Mouse (Mus musculus) limb, embryonic 13.5 days (tissue): ENCODE data around the gene Gm3409. TPM values are rescaled to one million over a fixed set of nuclear protein-coding genes. Genes with fewer than 3 reads are reported as not detected.

Experiments used
- ATAC-seq: fragments of 200-750 bp; cut with Nextera tagmentation; 2 replicates; pipeline ENCODE4 v1.8.0; 2017; ENCODE audit warnings: low read depth, moderate number of reproducible peaks, moderate TSS enrichment; ENCODE audit not compliant: low FRiP score
- H3K27ac ChIP-seq: fragments of 300-500 bp; sonication (generic); 2 replicates; pipeline ENCODE4 v1.5.1; 2015; ENCODE audit warnings: inconsistent platforms, mild to moderate bottlenecking, moderate library complexity
- H3K27me3 ChIP-seq: fragments of 300-500 bp; sonication (generic); 2 replicates; pipeline ENCODE4 v1.6.1; 2015; ENCODE audit warnings: mild to moderate bottlenecking, inconsistent platforms
- H3K36me3 ChIP-seq: fragments of 300-500 bp; sonication (generic); 2 replicates; pipeline ENCODE4 v1.6.1; 2015; ENCODE audit warnings: inconsistent platforms, mild to moderate bottlenecking, moderate library complexity
- H3K4me1 ChIP-seq: fragments of 300-500 bp; sonication (generic); 2 replicates; pipeline ENCODE4 v1.6.1; 2015; ENCODE audit warnings: inconsistent platforms
- H3K4me2 ChIP-seq: fragments of 300-500 bp; sonication (generic); replicated peaks from 2 replicates; pipeline ENCODE4 v1.6.1; 2015; ENCODE audit warnings: inconsistent platforms, mild to moderate bottlenecking, moderate library complexity
- H3K4me3 ChIP-seq: fragments of 300-500 bp; sonication (generic); 2 replicates; pipeline ENCODE4 v1.5.1; 2015; ENCODE audit warnings: moderate library complexity, mild to moderate bottlenecking, inconsistent platforms
- H3K9ac ChIP-seq: fragments of 300-500 bp; sonication (generic); 2 replicates; pipeline ENCODE4 v1.6.1; 2015; ENCODE audit warnings: mild to moderate bottlenecking, inconsistent platforms
- H3K9me3 ChIP-seq: fragments of 300-500 bp; sonication (generic); 2 replicates; pipeline ENCODE4 v1.6.1; 2016; ENCODE audit warnings: inconsistent platforms
- WGBS: fragments of 180-500 bp; shearing (Covaris S2); methylation state at CpG from one replicate; pipeline ENCODE4 v1.1.7; 2015; 5-methylcytosine and 5-hydroxymethylcytosine counted together
- polyA plus RNA-seq: library from polyadenylated mRNA; unstranded; fragments of >200 nt; fragmentation: Nextera tagmentation; extraction: Ambion mirVana; gene quantifications from 2 replicates; pipeline ENCODE4 v1.2.1, GENCODE M21; 2015

Gene Gm3409
- polyA plus RNA-seq, 1 experiment from 2014 or later, result not detected

GRCm38 (mm10) chr5:146576668-146577067, 39.2 kb downstream of the Gm3409 start:
- ATAC-seq, result no peak
- H3K9ac ChIP-seq, result no peak overlapping the region
- H3K4me1 ChIP-seq, result no peaks in the 10 kb centered on the region
- no peak overlapping the region for H3K4me3 ChIP-seq
- WGBS, result 90% methylated on average over 3 of the region's 3 CpGs
- H3K27ac ChIP-seq, result no peak overlapping the region
- no peaks in the 10 kb centered on the region for H3K9me3 ChIP-seq
- 0 out of 2 replicates have a peak, but pooled peaks cover 2% of the 10 kb centered on the region for H3K27me3 ChIP-seq
- no peak overlapping the region for H3K4me2 ChIP-seq
- no peaks in the 10 kb centered on the region for H3K36me3 ChIP-seq

GRCm38 (mm10) chr5:146584156-146584477, 46.7 kb downstream of the Gm3409 start:
- WGBS, result 5% methylated on average over 10 of the region's 10 CpGs
- H3K4me1 ChIP-seq, result peaks cover 21% of the 10 kb centered on the region
- H3K9me3 ChIP-seq, result no peaks in the 10 kb centered on the region
- peaks cover 54% of the 10 kb centered on the region for H3K27me3 ChIP-seq
- ATAC-seq, result no peak
- peak overlapping the region; percentile 58; the same call in 1 of the 2 replicates for H3K9ac ChIP-seq
- H3K27ac ChIP-seq, result no peak overlapping the region
- H3K36me3 ChIP-seq, result no peaks in the 10 kb centered on the region
- peak overlapping the region; percentile 97 for H3K4me2 ChIP-seq
- peak overlapping the region; percentile 57 for H3K4me3 ChIP-seq

GRCm38 (mm10) chr5:146584478-146585306, 47.2 kb downstream of the Gm3409 start, which contains the start of gene Gpr12:
Gene Gpr12, minus strand, starts transcription at chr5:146585239.
- H3K27me3 ChIP-seq, result peaks cover 54% of the 10 kb centered on the region
- H3K9ac ChIP-seq, result peak within 1 kb of the TSS; percentile 58
- peaks cover 21% of the 10 kb centered on the region for H3K4me1 ChIP-seq
- no peak within 1 kb of the TSS for H3K27ac ChIP-seq
- H3K36me3 ChIP-seq, result no peaks in the 10 kb centered on the region
- H3K4me3 ChIP-seq, result peak within 1 kb of the TSS; percentile 57
- WGBS, result under 1% methylated on average over 59 of the region's 64 CpGs
- peak within 1 kb of the TSS; percentile 97 for H3K4me2 ChIP-seq
- no peaks in the 10 kb centered on the region for H3K9me3 ChIP-seq
- peak; percentile 48 for ATAC-seq

- Histone ChIP-seq H3K4me2 (peak overlapping the region; percentile 97), H3K4me3 (peak overlapping the region; percentile 57), H3K9me3 (no peaks in the 10 kb centered on the region), H3K27ac (no peak overlapping the region), H3K4me1 (peaks cover 26% of the 10 kb centered on the region), H3K9ac (peak overlapping the region; percentile 58), H3K36me3 (no peaks in the 10 kb centered on the region), H3K27me3 (peaks cover 54% of the 10 kb centered on the region)
- WGBS, result 3% methylated on average over 10 of the region's 10 CpGs
- peak; percentile 17; the same call in 1 of the 2 replicates for ATAC-seq
Measured at GRCm38 (mm10) chr5:146585307-146585651, 47.8 kb downstream of the Gm3409 start.

GRCm38 (mm10) chr5:146586357-146587070, 49.1 kb downstream of the Gm3409 start:
- H3K4me2 ChIP-seq, result no peak overlapping the region
- no peak overlapping the region for H3K27ac ChIP-seq
- H3K9me3 ChIP-seq, result no peaks in the 10 kb centered on the region
- H3K4me1 ChIP-seq, result peaks cover 34% of the 10 kb centered on the region
- H3K4me3 ChIP-seq, result no peak overlapping the region
- H3K36me3 ChIP-seq, result no peaks in the 10 kb centered on the region
- 71% methylated on average over 8 of the region's 8 CpGs for WGBS
- no peak for ATAC-seq
- peaks cover 53% of the 10 kb centered on the region for H3K27me3 ChIP-seq
- H3K9ac ChIP-seq, result no peak overlapping the region

Other genes with a start within 250 kb of the Gm3409 start
- 3.7 and 4.5 TPM in 2 replicates for gene Wasf3, start 152.7 kb upstream of the Gm3409 start, polyA plus RNA-seq
- gene Gm6408, start 55.7 kb upstream of the Gm3409 start, polyA plus RNA-seq, result not detected in 2 replicates
- gene Gm6370, start 46.3 kb upstream of the Gm3409 start, polyA plus RNA-seq, result not detected in 2 replicates
- not detected in 2 replicates for gene 4930449I24Rik, start 35.2 kb upstream of the Gm3409 start, polyA plus RNA-seq
- gene Gm3402, start 23.5 kb upstream of the Gm3409 start, polyA plus RNA-seq, result not detected in 2 replicates
- not detected in 2 replicates for gene Gm3404, start 11.8 kb upstream of the Gm3409 start, polyA plus RNA-seq
- not detected in 2 replicates for gene Gm3415, start 18.5 kb downstream of the Gm3409 start, polyA plus RNA-seq
- 0.17 and 0.22 TPM in 2 replicates for gene Gpr12, start 47.6 kb downstream of the Gm3409 start, polyA plus RNA-seq